Mouse (Mus musculus) heart, adult 2 months (tissue): ENCODE results near the gene Itpr1. TPM values are rescaled to one million over a fixed set of nuclear protein-coding genes. Genes with fewer than 3 reads are reported as not detected.

Experiments
- DNase-seq, 2 experiments: peaks; one replicate each; pipeline ENCODE4 v3.0.0; 2021
- H3K27ac ChIP-seq: fragments of 200-600 bp; 2 replicates; pipeline ENCODE4 v1.8.1; 2022
- H3K27me3 ChIP-seq: fragments of 200-500 bp; 2 replicates; pipeline ENCODE4 v1.6.1; 2012; ENCODE audit warnings: mild to moderate bottlenecking, low read length, inconsistent platforms, mixed read lengths; ENCODE audit not compliant: control insufficient read depth, insufficient read depth
- H3K36me3 ChIP-seq: fragments of 200-500 bp; 2 replicates; pipeline ENCODE4 v1.6.1; 2012; ENCODE audit warnings: low read length, inconsistent platforms; ENCODE audit not compliant: control insufficient read depth, insufficient read depth
- H3K4me1 ChIP-seq: fragments of 200-500 bp; 2 replicates; pipeline ENCODE4 v1.6.1; 2011; ENCODE audit warnings: low read length; ENCODE audit not compliant: control insufficient read depth, insufficient read depth
- H3K4me3 ChIP-seq: fragments of 200-600 bp; 2 replicates; pipeline ENCODE4 v1.8.1; 2022
- H3K79me2 ChIP-seq: fragments of 200-500 bp; replicated peaks from 2 replicates; pipeline ENCODE4 v1.6.1; 2012; ENCODE audit warnings: mild to moderate bottlenecking, inconsistent platforms, low read length, moderate library complexity, mixed read lengths; ENCODE audit not compliant: control insufficient read depth, insufficient read depth
- H3K9ac ChIP-seq: fragments of 200-500 bp; 2 replicates; pipeline ENCODE4 v1.6.1; 2012; ENCODE audit warnings: low read depth, mild to moderate bottlenecking, control low read depth, inconsistent platforms, low read length, mixed read lengths
- CTCF ChIP-seq: fragments of 200-600 bp; IDR thresholded peaks from 2 replicates; pipeline ENCODE4 v1.8.1; 2022; ENCODE audit warnings: antibody characterized with exemption, mild to moderate bottlenecking, moderate library complexity
- EP300 ChIP-seq: fragments of 200-500 bp; IDR thresholded peaks from 2 replicates; pipeline ENCODE4 v1.6.1; 2011; ENCODE audit warnings: low read depth, low read length, control low read depth; ENCODE audit not compliant: insufficient read depth
- POLR2A ChIP-seq: fragments of 200-500 bp; IDR thresholded peaks from 2 replicates; pipeline ENCODE4 v1.6.1; 2011; ENCODE audit warnings: mild to moderate bottlenecking, low read depth, low read length, control low read depth; ENCODE audit not compliant: insufficient read depth
- WGBS: fragments of 180-500 bp; shearing (Covaris S2); methylation state at CpG from one replicate; pipeline ENCODE4 v1.1.7; 2018; 5-methylcytosine and 5-hydroxymethylcytosine counted together
- intact Hi-C: fragments of 180-260 bp; cut with DNase I; formaldehyde crosslinking; loops from one replicate; pipeline ENCODE4 v1.15.1; 2025
- polyA plus RNA-seq: library from polyadenylated mRNA; depleted of rRNA; stranded (reverse); fragments of >200 nt; gene quantifications from 2 replicates; pipeline ENCODE4 v1.2.3, GENCODE M21; 2012
- total RNA-seq, 2 experiments: library from RNA; stranded (reverse); gene quantifications; 2 replicates each; pipeline ENCODE4 v1.2.3; 2021

The Itpr1 gene
- total and polyA plus RNA-seq, 3 experiments: 14.0 to 47.6 (median 37.9) TPM

GRCm38 (mm10) chr6:108277622-108278396 is 64.9 kb downstream of the Itpr1 start:
- DNase-seq: peak; percentile 30
- WGBS: 67% methylated on average over 12 of the region's 12 CpGs
- Histone ChIP-seq H3K36me3 (peaks cover 36% of the 10 kb centered on the region), H3K27ac (no peak overlapping the region), H3K27me3 (no peaks in the 10 kb centered on the region), H3K9ac (no peak overlapping the region), H3K4me1 (peaks cover 31% of the 10 kb centered on the region), H3K4me3 (no peak overlapping the region), H3K79me2 (0 out of 2 replicates have a peak, but pooled peaks cover 5% of the 10 kb centered on the region)
- no peak for TF ChIP-seq CTCF
- TF ChIP-seq EP300: no peak
- TF ChIP-seq POLR2A: no peak
- intact Hi-C loops: no loop called here

GRCm38 (mm10) chr6:108278826-108279630 is 66.1 kb downstream of the Itpr1 start:
- 68% methylated on average over 11 of the region's 11 CpGs for WGBS
- Histone ChIP-seq H3K4me3 (no peak overlapping the region), H3K27ac (no peak overlapping the region), H3K79me2 (0 out of 2 replicates have a peak, but pooled peaks cover 5% of the 10 kb centered on the region), H3K27me3 (no peaks in the 10 kb centered on the region), H3K9ac (no peak overlapping the region), H3K36me3 (peaks cover 31% of the 10 kb centered on the region), H3K4me1 (peaks cover 31% of the 10 kb centered on the region)
- DNase-seq: no peak
- TF ChIP-seq POLR2A: no peak
- TF ChIP-seq EP300: no peak
- TF ChIP-seq CTCF: no peak
- intact Hi-C loops: no loop called here

GRCm38 (mm10) chr6:108282131-108282530 is 69.2 kb downstream of the Itpr1 start:
- no peaks in the 10 kb centered on the region for H3K27me3 ChIP-seq
- peaks cover 6% of the 10 kb centered on the region for H3K79me2 ChIP-seq
- WGBS: 55% methylated on average over 4 of the region's 4 CpGs
- TF ChIP-seq POLR2A (no peak), CTCF (no peak), EP300 (no peak)
- H3K4me3 ChIP-seq: no peak overlapping the region
- no peak overlapping the region for H3K9ac ChIP-seq
- intact Hi-C loops: no loop called here
- H3K36me3 ChIP-seq: peaks cover 18% of the 10 kb centered on the region
- H3K4me1 ChIP-seq: peaks cover 18% of the 10 kb centered on the region
- DNase-seq: no peak
- no peak overlapping the region for H3K27ac ChIP-seq

- TF ChIP-seq POLR2A (no peak), CTCF (no peak), EP300 (no peak)
- no peak overlapping the region for H3K9ac ChIP-seq
- H3K4me1 ChIP-seq: peaks cover 16% of the 10 kb centered on the region
- peaks cover 4% of the 10 kb centered on the region for H3K79me2 ChIP-seq
- no peaks in the 10 kb centered on the region for H3K27me3 ChIP-seq
- H3K36me3 ChIP-seq: peaks cover 18% of the 10 kb centered on the region
- intact Hi-C loops: no loop called here
- H3K27ac ChIP-seq: no peak overlapping the region
- no peak for DNase-seq
- WGBS: 82% methylated on average over 3 of the region's 3 CpGs
- H3K4me3 ChIP-seq: no peak overlapping the region
These were observed 69.7 kb downstream of the Itpr1 start for GRCm38 (mm10) chr6:108282621-108283020.

- Histone ChIP-seq H3K36me3 (peaks cover 7% of the 10 kb centered on the region), H3K4me3 (no peak overlapping the region), H3K4me1 (peaks cover 10% of the 10 kb centered on the region), H3K27ac (no peak overlapping the region), H3K79me2 (peaks cover 4% of the 10 kb centered on the region), H3K27me3 (no peaks in the 10 kb centered on the region), H3K9ac (no peak overlapping the region)
- WGBS: 79% methylated on average over 3 of the region's 3 CpGs
- TF ChIP-seq POLR2A (no peak), CTCF (no peak), EP300 (no peak)
- DNase-seq: no peak
- intact Hi-C loops: no loop called here
These were observed 71.8 kb downstream of the Itpr1 start for GRCm38 (mm10) chr6:108284688-108285087.

GRCm38 (mm10) chr6:108288979-108289378 is 76.1 kb downstream of the Itpr1 start:
- Histone ChIP-seq H3K4me3 (no peak overlapping the region), H3K36me3 (no peaks in the 10 kb centered on the region; the same call in 1 of the 2 replicates), H3K9ac (no peak overlapping the region), H3K27ac (no peak overlapping the region), H3K79me2 (peaks cover 2% of the 10 kb centered on the region), H3K4me1 (peaks cover 7% of the 10 kb centered on the region), H3K27me3 (no peaks in the 10 kb centered on the region)
- no peak for DNase-seq
- intact Hi-C loops: no loop called here
- WGBS: 50% methylated on average over 3 of the region's 3 CpGs
- TF ChIP-seq POLR2A: no peak
- no peak for TF ChIP-seq CTCF
- no peak for TF ChIP-seq EP300
